Comparison of ENCODE assay signal across 8 mouse cellular contexts in the genomic region with DNA sequence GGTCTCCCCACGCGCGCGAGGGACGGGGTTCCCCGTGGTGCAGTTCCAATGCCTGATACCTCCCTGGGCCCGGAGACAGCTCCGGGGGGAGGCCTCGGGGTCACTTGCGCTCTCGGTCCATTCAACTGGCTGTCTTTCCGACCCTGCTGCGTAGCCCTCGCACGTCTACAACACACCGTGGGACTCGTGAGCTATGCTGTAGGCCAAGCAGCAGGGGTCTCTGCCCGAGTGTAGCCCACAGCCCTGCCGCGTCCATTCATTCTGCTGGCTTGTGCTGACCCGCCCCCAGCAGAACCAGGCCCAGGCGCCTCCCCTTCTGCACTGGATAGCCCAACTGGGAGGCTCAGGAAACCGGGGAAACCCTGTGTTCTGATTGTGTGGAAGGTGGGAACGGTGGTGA. TPM values are rescaled to one million over a fixed set of nuclear protein-coding genes. Genes with fewer than 3 reads are reported as not detected.
DNase-seq lines count a peak whose midpoint lies in the region; ATAC-seq and TF ChIP-seq lines count a peak whose summit lies in the region.

No protein-coding gene starts in this region.

- WGBS in lung, adult 2 months: under 1% methylated on average over 24 of the region's 24 CpGs
- WGBS in hindbrain, embryonic 10.5 days: under 1% methylated on average over 24 of the region's 24 CpGs
- WGBS in liver, embryonic 12.5 days (ENCODE audit: insufficient replicate concordance): 1% methylated on average over 24 of the region's 24 CpGs
- 2% methylated on average over 24 of the region's 24 CpGs for WGBS in neural tube, embryonic 13.5 days

- H3K27me3 ChIP-seq in hindbrain, embryonic 10.5 days (ENCODE audit: insufficient read depth, poor library complexity, severe bottlenecking): peaks cover 12% of the 10 kb centered on the region
- H3K27me3 ChIP-seq in liver, embryonic 12.5 days (replicated peaks): peaks cover 10% of the 10 kb centered on the region
- peaks cover 39% of the 10 kb centered on the region for H3K27me3 ChIP-seq in neural tube, embryonic 13.5 days

- TF ChIP-seq CTCF in lung, adult 2 months (IDR thresholded peaks at IDR 0.05; ENCODE audit: insufficient read depth, low read length): no peak

- peak overlapping the region; percentile 76 for H3K4me3 ChIP-seq in lung, adult 2 months (replicated peaks; ENCODE audit: extremely low read depth, low read depth, low read length)
- H3K4me3 ChIP-seq in hindbrain, embryonic 10.5 days: peak overlapping the region; percentile 86
- H3K4me3 ChIP-seq in liver, embryonic 12.5 days: peak overlapping the region; percentile 71
- H3K4me3 ChIP-seq in neural tube, embryonic 13.5 days: peak overlapping the region; percentile 72

- H3K9me3 ChIP-seq in hindbrain, embryonic 10.5 days: no peaks in the 10 kb centered on the region
- no peaks in the 10 kb centered on the region for H3K9me3 ChIP-seq in liver, embryonic 12.5 days (replicated peaks)
- no peaks in the 10 kb centered on the region for H3K9me3 ChIP-seq in neural tube, embryonic 13.5 days

- peaks cover 19% of the 10 kb centered on the region for H3K36me3 ChIP-seq in hindbrain, embryonic 10.5 days
- peaks cover 15% of the 10 kb centered on the region for H3K36me3 ChIP-seq in liver, embryonic 12.5 days
- H3K36me3 ChIP-seq in neural tube, embryonic 13.5 days: peaks cover 24% of the 10 kb centered on the region

- H3K9ac ChIP-seq in liver, embryonic 12.5 days: peak overlapping the region; percentile 78
- H3K9ac ChIP-seq in neural tube, embryonic 13.5 days: peak overlapping the region; percentile 82

- peak overlapping the region; percentile 99 for H3K4me2 ChIP-seq in liver, embryonic 12.5 days
- peak overlapping the region; percentile 87 for H3K4me2 ChIP-seq in neural tube, embryonic 13.5 days

- TF ChIP-seq POLR2A in lung, adult 2 months (IDR thresholded peaks at IDR 0.05; ENCODE audit: borderline replicate concordance, extremely low read depth, low read depth, low read length): no peak

- H3K4me1 ChIP-seq in lung, adult 2 months (ENCODE audit: control insufficient read depth, insufficient read depth, low read length): no peaks in the 10 kb centered on the region; the same call in 1 of the 2 replicates
- H3K4me1 ChIP-seq in hindbrain, embryonic 10.5 days (replicated peaks): peaks cover 18% of the 10 kb centered on the region
- peaks cover 17% of the 10 kb centered on the region for H3K4me1 ChIP-seq in liver, embryonic 12.5 days
- H3K4me1 ChIP-seq in neural tube, embryonic 13.5 days (replicated peaks): peaks cover 17% of the 10 kb centered on the region

- ATAC-seq in common myeloid progenitor, adult 5-6 weeks (replicated peaks; ENCODE audit: low read depth, poor library complexity, severe bottlenecking): peak; percentile 45
- peak; percentile 60 for ATAC-seq in liver, embryonic 12.5 days
- peak; percentile 92 for ATAC-seq in neural tube, embryonic 13.5 days (ENCODE audit: low read depth)

- H3K27ac ChIP-seq in hindbrain, embryonic 10.5 days: peak overlapping the region; percentile 92
- peak overlapping the region; percentile 76 for H3K27ac ChIP-seq in liver, embryonic 12.5 days
- H3K27ac ChIP-seq in neural tube, embryonic 13.5 days (replicated peaks): peak overlapping the region; percentile 84

- DNase-seq in lung, adult 2 months: no peak
- DNase-seq in lung, postnatal 25 days (ENCODE audit: low spot score): no peak
- DNase-seq in hindbrain, embryonic 10.5 days (ENCODE audit: low spot score): no peak
- DNase-seq in spleen, adult 18-20 months: no peak
- no peak for DNase-seq in right cerebral cortex, postnatal 14 days

RNA-seq across cellular contexts. Expression of a gene that starts 0.4 kb away (rescaled TPM):
- 13.7 and 14.7 TPM in 2 replicates for polyA plus RNA-seq in lung, adult 2 months (2012; rRNA removed)
- 13.9 and 18.4 TPM in 2 replicates for total RNA-seq in common myeloid progenitor, adult 5-6 weeks (2017)
- 35.6 and 37.3 TPM in 2 replicates for polyA plus RNA-seq in hindbrain, embryonic 10.5 days (2016; fragmentation: Nextera tagmentation; extraction: Ambion mirVana)
- polyA plus RNA-seq in liver, embryonic 12.5 days (2016; fragmentation: Nextera tagmentation; extraction: Ambion mirVana): 21.0 and 21.2 TPM in 2 replicates
- polyA plus RNA-seq in neural tube, embryonic 13.5 days (2015; fragmentation: Nextera tagmentation; extraction: Ambion mirVana): 41.2 and 47.0 TPM in 2 replicates

RNA-seq across cellular contexts. Expression of a gene that starts 37.3 kb away (rescaled TPM):
- polyA plus RNA-seq in lung, adult 2 months (2012; rRNA removed): 52.1 and 56.4 TPM in 2 replicates
- 29.7 TPM in 2 replicates for total RNA-seq in common myeloid progenitor, adult 5-6 weeks (2017)
- polyA plus RNA-seq in hindbrain, embryonic 10.5 days (2016; fragmentation: Nextera tagmentation; extraction: Ambion mirVana): 61.1 and 62.1 TPM in 2 replicates
- 32.9 and 34.0 TPM in 2 replicates for polyA plus RNA-seq in liver, embryonic 12.5 days (2016; fragmentation: Nextera tagmentation; extraction: Ambion mirVana)
- 101 TPM in 2 replicates for polyA plus RNA-seq in neural tube, embryonic 13.5 days (2015; fragmentation: Nextera tagmentation; extraction: Ambion mirVana)
